Mouse (Mus musculus) hindbrain, embryonic 11.5 days (tissue): Measurements from ENCODE around the gene Toporsl. TPM values are rescaled to one million over a fixed set of nuclear protein-coding genes. Genes with fewer than 3 reads are reported as not detected.

Source experiments
- ATAC-seq: fragments of 200-750 bp; cut with Nextera tagmentation; 2 replicates; pipeline ENCODE4 v1.8.0; 2017; ENCODE audit warnings: mild to moderate bottlenecking, moderate TSS enrichment, moderate library complexity; ENCODE audit not compliant: low FRiP score
- DNase-seq: peaks from one replicate; pipeline ENCODE4 v3.0.0-alpha.2; 2015; ENCODE audit warnings: low spot score
- H3K27ac ChIP-seq: fragments of 300-500 bp; sonication (generic); 2 replicates; pipeline ENCODE4 v1.5.1; 2014; ENCODE audit warnings: mild to moderate bottlenecking, low read depth, low read length
- H3K27me3 ChIP-seq: fragments of 300-500 bp; sonication (generic); 2 replicates; pipeline ENCODE4 v1.6.1; 2014; ENCODE audit warnings: mild to moderate bottlenecking, low read length, moderate library complexity, mixed read lengths; ENCODE audit not compliant: control insufficient read depth, insufficient read depth
- H3K36me3 ChIP-seq: fragments of 300-500 bp; sonication (generic); 2 replicates; pipeline ENCODE4 v1.6.1; 2014; ENCODE audit warnings: mild to moderate bottlenecking, low read length, moderate library complexity, mixed read lengths; ENCODE audit not compliant: control insufficient read depth, insufficient read depth
- H3K4me1 ChIP-seq: fragments of 300-500 bp; sonication (generic); replicated peaks from 2 replicates; pipeline ENCODE4 v1.6.1; 2014; ENCODE audit warnings: low read length, mixed read lengths; ENCODE audit not compliant: control insufficient read depth, insufficient read depth
- H3K4me2 ChIP-seq: fragments of 300-500 bp; sonication (generic); replicated peaks from 2 replicates; pipeline ENCODE4 v1.6.1; 2014; ENCODE audit warnings: mild to moderate bottlenecking, low read depth, low read length
- H3K4me3 ChIP-seq: fragments of 300-500 bp; sonication (generic); 2 replicates; pipeline ENCODE4 v1.5.1; 2014; ENCODE audit warnings: low read depth, low read length
- H3K9ac ChIP-seq: fragments of 300-500 bp; sonication (generic); 2 replicates; pipeline ENCODE4 v1.6.1; 2014; ENCODE audit warnings: low read depth, low read length
- H3K9me3 ChIP-seq: fragments of 300-500 bp; sonication (generic); 2 replicates; pipeline ENCODE4 v1.6.1; 2016; ENCODE audit warnings: low read length; ENCODE audit not compliant: control insufficient read depth
- WGBS: fragments of 180-500 bp; shearing (Covaris S2); extraction: QIAGEN DNeasy Blood & Tissue Kit; methylation state at CpG from one replicate; pipeline ENCODE4 v1.1.7; 2014; 5-methylcytosine and 5-hydroxymethylcytosine counted together
- polyA plus RNA-seq: library from polyadenylated mRNA; unstranded; fragments of >200 nt; fragmentation: Nextera tagmentation; extraction: Ambion mirVana; gene quantifications from 2 replicates; pipeline ENCODE4 v1.2.1, GENCODE M21; 2014

Gene Toporsl
- polyA plus RNA-seq, 1 experiment from 2014 or later, result 0.12 TPM

DNA sequence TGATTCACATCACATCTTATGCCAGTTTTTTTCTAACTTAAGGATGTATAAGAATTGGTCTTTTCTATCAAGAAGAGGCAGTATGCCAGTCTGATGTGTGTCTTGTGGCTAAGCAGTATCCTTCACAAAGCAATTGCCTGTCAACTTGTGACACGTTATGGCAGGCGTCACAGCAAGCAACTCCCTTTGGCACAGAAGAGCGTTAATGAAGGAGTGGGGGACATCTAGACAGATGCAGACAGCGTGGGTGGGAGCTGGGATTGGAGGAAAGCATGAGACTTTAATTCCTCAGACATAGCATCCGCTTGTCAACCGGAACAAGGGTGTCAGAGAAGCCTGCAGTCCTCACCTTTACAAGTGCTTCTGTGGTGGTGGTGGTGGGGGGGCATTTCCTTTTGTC, 38.9 kb downstream of the Toporsl start:
- Histone ChIP-seq H3K36me3 (no peaks in the 10 kb centered on the region), H3K27me3 (no peaks in the 10 kb centered on the region), H3K4me1 (no peaks in the 10 kb centered on the region), H3K4me3 (no peak overlapping the region), H3K9ac (no peak overlapping the region), H3K4me2 (no peak overlapping the region), H3K9me3 (no peaks in the 10 kb centered on the region), H3K27ac (no peak overlapping the region)
- ATAC-seq, result no peak
- 80% methylated on average over 6 of the region's 6 CpGs for WGBS
- DNase-seq, result no peak

DNA sequence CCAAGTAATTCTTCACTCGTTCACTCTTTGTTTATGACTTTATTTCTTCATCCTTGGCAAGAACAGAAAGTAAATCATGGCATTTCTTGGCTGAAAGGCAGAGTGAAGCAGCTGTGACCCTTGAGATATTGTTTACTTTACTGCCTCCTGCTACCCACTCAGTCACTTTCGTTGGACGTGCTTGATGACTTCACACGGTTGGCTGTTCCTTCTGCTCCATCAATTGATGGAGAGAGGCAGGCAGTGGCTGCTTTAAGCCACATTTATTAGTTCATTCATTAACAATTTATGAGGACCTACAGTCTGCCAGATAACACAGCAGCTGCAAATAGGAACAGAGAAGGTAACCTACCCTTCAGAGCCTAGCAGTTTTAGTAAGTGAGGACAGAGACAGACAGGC, 51.7 kb downstream of the Toporsl start:
- H3K9ac ChIP-seq, result no peak overlapping the region
- no peaks in the 10 kb centered on the region for H3K4me1 ChIP-seq
- ATAC-seq, result no peak
- no peak overlapping the region for H3K4me2 ChIP-seq
- H3K4me3 ChIP-seq, result no peak overlapping the region
- no peaks in the 10 kb centered on the region for H3K27me3 ChIP-seq
- H3K36me3 ChIP-seq, result no peaks in the 10 kb centered on the region
- H3K9me3 ChIP-seq, result no peaks in the 10 kb centered on the region
- no peak overlapping the region for H3K27ac ChIP-seq
- DNase-seq, result no peak
- 61% methylated on average over 4 of the region's 4 CpGs for WGBS

DNA sequence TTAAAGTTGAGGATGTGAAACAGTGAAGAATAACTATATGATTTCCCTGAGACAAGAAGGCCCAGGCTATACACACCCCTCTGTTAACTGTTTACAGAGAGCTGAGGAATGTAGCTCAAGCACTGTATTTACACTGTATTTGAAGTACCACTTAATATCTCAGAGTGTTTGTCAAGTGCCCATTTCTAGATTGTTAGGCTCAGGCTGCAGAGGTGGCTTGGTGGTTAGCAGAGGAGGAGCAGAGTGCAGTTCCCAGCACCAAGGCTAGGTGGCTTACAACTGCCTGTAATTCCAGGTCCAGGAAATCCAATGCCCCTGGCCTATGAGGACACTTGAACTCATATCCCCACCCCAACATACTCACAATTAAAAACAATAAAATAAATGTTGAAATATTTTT, 63.6 kb downstream of the Toporsl start:
- no peak overlapping the region for H3K27ac ChIP-seq
- H3K4me3 ChIP-seq, result no peak overlapping the region
- ATAC-seq, result no peak

DNA sequence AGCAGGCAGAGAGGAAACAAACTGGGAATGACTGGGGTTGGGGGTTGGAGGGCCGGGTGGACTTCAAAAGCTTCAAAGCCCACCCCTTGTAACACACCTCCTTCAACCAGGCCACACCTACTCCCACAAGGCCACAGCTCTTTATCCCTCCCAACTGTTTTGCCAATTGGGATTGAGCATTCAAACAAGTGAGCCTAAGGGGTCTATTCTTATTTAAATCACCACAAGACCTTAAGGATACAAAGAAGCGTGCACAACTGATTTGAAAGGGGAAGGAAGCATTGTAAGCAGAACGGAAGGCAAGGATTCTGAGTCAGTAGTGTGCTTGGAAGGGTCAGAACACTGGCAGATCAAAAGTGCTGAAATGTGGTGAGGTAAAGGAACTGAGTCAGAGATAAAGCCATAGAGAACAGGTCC, 64.6 kb downstream of the Toporsl start:
- Histone ChIP-seq H3K9ac (no peak overlapping the region), H3K4me1 (no peaks in the 10 kb centered on the region), H3K4me2 (no peak overlapping the region), H3K4me3 (no peak overlapping the region), H3K27me3 (no peaks in the 10 kb centered on the region), H3K27ac (no peak overlapping the region), H3K36me3 (no peaks in the 10 kb centered on the region), H3K9me3 (no peaks in the 10 kb centered on the region)
- ATAC-seq (peak; percentile 92), DNase-seq (peak; percentile 41)
- WGBS, result 11% methylated on average over 3 of the region's 3 CpGs

More for the DNA sequence above, 63.6 kb downstream of the Toporsl start:
- no peak for DNase-seq
- no peaks in the 10 kb centered on the region for H3K4me1 ChIP-seq
- no peak overlapping the region for H3K9ac ChIP-seq
- H3K36me3 ChIP-seq, result no peaks in the 10 kb centered on the region
- no peaks in the 10 kb centered on the region for H3K9me3 ChIP-seq
- H3K4me2 ChIP-seq, result no peak overlapping the region
- no peaks in the 10 kb centered on the region for H3K27me3 ChIP-seq

DNA sequence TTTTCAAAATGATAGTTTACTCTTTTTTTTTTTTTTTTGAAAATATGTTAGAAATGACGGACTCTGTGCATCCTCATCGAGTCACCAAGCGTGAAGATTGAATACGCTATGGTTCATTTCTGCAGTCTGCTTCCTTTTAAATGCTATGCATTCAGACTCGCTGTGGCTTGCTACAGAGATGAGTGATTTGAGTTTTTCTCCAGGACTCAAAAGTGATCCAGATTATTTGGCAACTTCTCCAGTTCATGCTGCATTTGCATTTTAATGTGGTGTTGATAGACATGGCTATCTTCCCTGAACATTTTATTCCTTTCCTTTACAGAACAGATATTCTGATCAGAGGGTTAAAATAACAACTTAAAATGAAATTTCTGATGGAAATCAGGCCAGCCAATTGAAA, 65.2 kb downstream of the Toporsl start:
- no peaks in the 10 kb centered on the region for H3K9me3 ChIP-seq
- DNase-seq, result no peak
- H3K27me3 ChIP-seq, result no peaks in the 10 kb centered on the region
- no peak overlapping the region for H3K4me2 ChIP-seq
- H3K36me3 ChIP-seq, result no peaks in the 10 kb centered on the region
- H3K4me1 ChIP-seq, result no peaks in the 10 kb centered on the region
- ATAC-seq, result no peak
- no peak overlapping the region for H3K27ac ChIP-seq
- no peak overlapping the region for H3K4me3 ChIP-seq
- H3K9ac ChIP-seq, result no peak overlapping the region
- WGBS, result 46% methylated on average over 5 of the region's 5 CpGs

Other genes with a start within 250 kb of the Toporsl start
- gene Smc2, start 157.0 kb upstream of the Toporsl start, polyA plus RNA-seq, result 204 and 218 TPM in 2 replicates
- 0.79 TPM in 1 of 2 replicates, not detected in the other for gene Vma21-ps, start 99.0 kb upstream of the Toporsl start, polyA plus RNA-seq
- not detected in 2 replicates for gene Olfr275, start 218.3 kb downstream of the Toporsl start, polyA plus RNA-seq